Mouse (Mus musculus) forebrain, postnatal 0 days (tissue): ENCODE measurements at regions not wholly inside any gene's neighbourhood (a gene's known extent, or its start where the extent isn't known, plus 50 kb on each side); places are given as distances from the start of the nearest gene placed in this dataset.

Experiments used
- ATAC-seq: fragments of 200-750 bp; cut with Nextera tagmentation; 2 replicates; pipeline ENCODE4 v1.8.0; 2017; ENCODE audit warnings: mild to moderate bottlenecking, moderate library complexity
- DNase-seq: peaks from one replicate; pipeline ENCODE4 v3.0.0-alpha.2; 2015
- H3K27ac ChIP-seq: fragments of 300-500 bp; sonication (generic); 2 replicates; pipeline ENCODE4 v1.5.1; 2014; ENCODE audit warnings: low read depth, mild to moderate bottlenecking, antibody characterized with exemption, low read length, moderate library complexity, mixed read lengths
- H3K27me3 ChIP-seq: fragments of 300-500 bp; sonication (generic); 2 replicates; pipeline ENCODE4 v1.6.1; 2014; ENCODE audit warnings: mild to moderate bottlenecking, low read length, mixed read lengths; ENCODE audit not compliant: insufficient read depth
- H3K36me3 ChIP-seq: fragments of 300-500 bp; sonication (generic); 2 replicates; pipeline ENCODE4 v1.6.1; 2014; ENCODE audit warnings: mild to moderate bottlenecking, moderate library complexity; ENCODE audit not compliant: insufficient read depth
- H3K4me1 ChIP-seq: fragments of 300-500 bp; sonication (generic); 2 replicates; pipeline ENCODE4 v1.6.1; 2014; ENCODE audit warnings: antibody characterized with exemption; ENCODE audit not compliant: insufficient read depth
- H3K4me2 ChIP-seq: fragments of 300-500 bp; sonication (generic); 2 replicates; pipeline ENCODE4 v1.6.1; 2014; ENCODE audit warnings: low read depth, mild to moderate bottlenecking, moderate library complexity
- H3K4me3 ChIP-seq: fragments of 300-500 bp; sonication (generic); 2 replicates; pipeline ENCODE4 v1.5.1; 2014; ENCODE audit warnings: low read depth, low read length, mixed read lengths
- H3K9ac ChIP-seq: fragments of 300-500 bp; sonication (generic); 2 replicates; pipeline ENCODE4 v1.6.1; 2014; ENCODE audit warnings: mild to moderate bottlenecking
- H3K9me3 ChIP-seq: fragments of 300-500 bp; sonication (generic); 2 replicates; pipeline ENCODE4 v1.6.1; 2016; ENCODE audit warnings: low read length
- CTCF ChIP-seq: sonication (generic); IDR thresholded peaks from 2 replicates; pipeline ENCODE4 v1.5.1; 2016; ENCODE audit warnings: antibody characterized with exemption, control low read depth, low read depth
- WGBS: fragments of 180-500 bp; shearing (Covaris S2); extraction: QIAGEN DNeasy Blood & Tissue Kit; methylation state at CpG from one replicate; pipeline ENCODE4 v1.1.7; 2014; 5-methylcytosine and 5-hydroxymethylcytosine counted together

GRCm38 (mm10) chr5:133823871-133824270 is 275.6 kb upstream of the Castor2 start:
- Histone ChIP-seq H3K27me3 (no peaks in the 10 kb centered on the region), H3K4me3 (no peak overlapping the region), H3K9ac (no peak overlapping the region), H3K9me3 (no peaks in the 10 kb centered on the region), H3K4me2 (0 out of 2 replicates have a peak overlapping the region, but pooled peaks have one; percentile 15), H3K4me1 (no peaks in the 10 kb centered on the region), H3K27ac (peak overlapping the region; percentile 72; the same call in 1 of the 2 replicates), H3K36me3 (no peaks in the 10 kb centered on the region)
- 18% methylated on average over 3 of the region's 3 CpGs for WGBS
- TF ChIP-seq CTCF, result no peak
- no peak for ATAC-seq
- DNase-seq, result no peak

GRCm38 (mm10) chr5:133821273-133821672 is 278.2 kb upstream of the Castor2 start:
- H3K27ac ChIP-seq, result peak overlapping the region; percentile 29; the same call in 1 of the 2 replicates
- DNase-seq (peak; percentile 71), ATAC-seq (peak; percentile 65)
- no peak overlapping the region for H3K4me3 ChIP-seq
- 11% methylated on average over 3 of the region's 3 CpGs for WGBS
- no peaks in the 10 kb centered on the region for H3K9me3 ChIP-seq
- no peaks in the 10 kb centered on the region for H3K4me1 ChIP-seq
- no peak for TF ChIP-seq CTCF
- H3K27me3 ChIP-seq, result no peaks in the 10 kb centered on the region
- no peaks in the 10 kb centered on the region for H3K36me3 ChIP-seq
- no peak overlapping the region for H3K4me2 ChIP-seq
- no peak overlapping the region for H3K9ac ChIP-seq

- Histone ChIP-seq H3K4me1 (no peaks in the 10 kb centered on the region), H3K27ac (no peak overlapping the region), H3K4me2 (no peak overlapping the region), H3K9ac (no peak overlapping the region), H3K4me3 (no peak overlapping the region), H3K36me3 (no peaks in the 10 kb centered on the region), H3K9me3 (no peaks in the 10 kb centered on the region), H3K27me3 (no peaks in the 10 kb centered on the region)
- DNase-seq (no peak), ATAC-seq (no peak)
- no peak for TF ChIP-seq CTCF
- 88% methylated on average over 5 of the region's 5 CpGs for WGBS
Measured at GRCm38 (mm10) chr5:133815462-133815861, 284.0 kb upstream of the Castor2 start.

- Histone ChIP-seq H3K9me3 (no peaks in the 10 kb centered on the region), H3K27me3 (no peaks in the 10 kb centered on the region), H3K27ac (no peak overlapping the region), H3K4me1 (no peaks in the 10 kb centered on the region), H3K4me2 (no peak overlapping the region), H3K9ac (no peak overlapping the region), H3K4me3 (no peak overlapping the region), H3K36me3 (no peaks in the 10 kb centered on the region)
- ATAC-seq, result peak; percentile 88
- DNase-seq, result peak; percentile 63
- TF ChIP-seq CTCF, result no peak
- 10% methylated on average over 6 of the region's 6 CpGs for WGBS
Measured at GRCm38 (mm10) chr5:133814436-133814835, 285.1 kb upstream of the Castor2 start.

- DNase-seq, result no peak
- TF ChIP-seq CTCF, result no peak
- no peak overlapping the region for H3K9ac ChIP-seq
- WGBS, result 55% methylated on average over 6 of the region's 6 CpGs
- H3K27ac ChIP-seq, result no peak overlapping the region
- no peak overlapping the region for H3K4me2 ChIP-seq
- ATAC-seq, result no peak
- no peaks in the 10 kb centered on the region for H3K36me3 ChIP-seq
- no peaks in the 10 kb centered on the region for H3K4me1 ChIP-seq
- no peaks in the 10 kb centered on the region for H3K27me3 ChIP-seq
- H3K9me3 ChIP-seq, result no peaks in the 10 kb centered on the region
- no peak overlapping the region for H3K4me3 ChIP-seq
Measured at GRCm38 (mm10) chr5:133812216-133812615, 287.3 kb upstream of the Castor2 start.

- TF ChIP-seq CTCF, result no peak
- 0 out of 2 replicates have a peak, but pooled peaks have one; percentile 23 for ATAC-seq
- 15% methylated on average over 7 of the region's 7 CpGs for WGBS
Measured at GRCm38 (mm10) chr5:133806891-133807290, 292.6 kb upstream of the Castor2 start.

GRCm38 (mm10) chr5:133802001-133802400 is 297.5 kb upstream of the Castor2 start:
- 82% methylated on average over 3 of the region's 3 CpGs for WGBS
- Histone ChIP-seq H3K4me1 (no peaks in the 10 kb centered on the region), H3K9ac (no peak overlapping the region), H3K9me3 (no peaks in the 10 kb centered on the region), H3K27ac (no peak overlapping the region), H3K27me3 (no peaks in the 10 kb centered on the region), H3K4me2 (no peak overlapping the region), H3K4me3 (no peak overlapping the region), H3K36me3 (no peaks in the 10 kb centered on the region)
- no peak for DNase-seq
- peak; percentile 47 for TF ChIP-seq CTCF
- no peak for ATAC-seq

More at GRCm38 (mm10) chr5:133806891-133807290, 292.6 kb upstream of the Castor2 start:
- Histone ChIP-seq H3K36me3 (no peaks in the 10 kb centered on the region), H3K9me3 (no peaks in the 10 kb centered on the region), H3K27me3 (no peaks in the 10 kb centered on the region), H3K4me3 (no peak overlapping the region), H3K9ac (no peak overlapping the region), H3K4me2 (no peak overlapping the region), H3K4me1 (no peaks in the 10 kb centered on the region), H3K27ac (0 out of 2 replicates have a peak overlapping the region, but pooled peaks have one; percentile 10)
- peak; percentile 71 for DNase-seq
